Mouse (Mus musculus) left cerebral cortex, adult 9 months (tissue): Measurements from ENCODE around the gene Ranbp10.
"Not testable (repeated sequence)": the region's sequence is repeated elsewhere in the genome, so short reads cannot be mapped to it uniquely, and the experiment has no call there.

Source experiments
- DNase-seq, 2 experiments: peaks; one replicate each; pipeline ENCODE4 v3.0.0; 2022; ENCODE audit warnings: low spot score in 2 of 2

Ranbp10 gene

DNA sequence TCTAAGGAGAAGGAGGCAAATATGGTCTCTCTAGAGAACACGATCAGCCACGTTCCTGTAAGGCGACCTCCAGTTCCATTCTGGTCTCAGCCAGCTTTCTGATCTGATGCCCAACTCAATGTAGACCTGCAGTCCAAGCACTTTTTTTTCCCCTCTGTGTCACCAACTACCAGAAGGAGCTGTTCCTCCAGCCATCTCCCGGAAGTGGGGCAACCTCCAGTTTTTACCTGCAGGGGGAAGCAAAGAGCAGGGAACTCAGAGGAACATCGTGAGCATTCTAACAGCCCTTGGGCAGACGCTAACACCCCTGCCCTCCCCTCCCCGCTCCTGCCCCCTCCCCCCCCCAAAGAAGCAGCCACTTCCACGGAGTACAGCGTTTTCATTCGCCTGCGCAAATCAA lies 8.2 kb upstream of the Ranbp10 start:
- peak in 1 of 2 experiments; percentile 73 for DNase-seq

DNA sequence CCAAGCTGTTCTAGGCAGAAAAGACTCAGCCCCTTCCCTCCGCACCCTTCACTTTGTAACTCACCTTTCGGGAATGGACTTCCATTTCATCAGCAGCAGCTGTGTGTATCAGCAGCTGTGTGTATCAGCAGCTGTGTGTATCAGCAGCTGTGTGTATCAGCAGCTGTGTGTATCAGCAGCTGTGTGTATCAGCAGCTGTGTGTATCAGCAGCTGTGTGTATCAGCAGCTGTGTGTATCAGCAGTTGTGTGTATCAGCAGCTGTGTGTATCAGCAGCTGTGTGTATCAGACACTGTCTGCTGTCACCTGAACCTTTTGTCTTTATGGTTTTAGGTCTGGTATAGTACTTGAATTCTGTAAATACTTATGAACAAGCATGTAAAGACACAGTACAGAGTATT lies 6.6 kb upstream of the Ranbp10 start:
- not testable (repeated sequence) for DNase-seq

GRCm38 (mm10) chr8:105826379-105826778 lies 771 bp downstream of the Ranbp10 start:
- DNase-seq, result no peak

GRCm38 (mm10) chr8:105825506-105825905 lies 1.6 kb downstream of the Ranbp10 start:
- no peak for DNase-seq

- no peak for DNase-seq
Measured at GRCm38 (mm10) chr8:105820925-105821324, 6.2 kb downstream of the Ranbp10 start.

GRCm38 (mm10) chr8:105819659-105820058 lies 7.5 kb downstream of the Ranbp10 start:
- DNase-seq, result no peak

DNA sequence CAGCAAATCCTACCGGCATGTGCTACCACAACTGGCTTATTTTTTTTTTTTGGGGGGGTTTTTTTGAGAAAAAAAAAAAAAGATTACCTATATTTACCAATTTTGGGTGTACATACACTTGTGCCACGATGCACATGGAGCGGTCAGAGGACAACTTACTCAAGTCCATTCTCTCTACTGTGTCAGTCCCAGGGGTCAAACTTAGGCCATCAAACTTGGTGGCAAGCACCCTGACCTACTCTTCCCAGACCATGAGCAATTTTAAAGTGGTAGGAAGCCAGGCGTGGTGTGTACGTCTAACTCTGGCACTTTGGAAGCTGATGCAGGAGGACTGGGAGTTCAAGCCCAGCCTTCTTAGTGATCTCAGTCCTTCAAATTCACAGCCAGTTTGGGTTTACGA lies 13.9 kb downstream of the Ranbp10 start:
- DNase-seq, result no peak

DNA sequence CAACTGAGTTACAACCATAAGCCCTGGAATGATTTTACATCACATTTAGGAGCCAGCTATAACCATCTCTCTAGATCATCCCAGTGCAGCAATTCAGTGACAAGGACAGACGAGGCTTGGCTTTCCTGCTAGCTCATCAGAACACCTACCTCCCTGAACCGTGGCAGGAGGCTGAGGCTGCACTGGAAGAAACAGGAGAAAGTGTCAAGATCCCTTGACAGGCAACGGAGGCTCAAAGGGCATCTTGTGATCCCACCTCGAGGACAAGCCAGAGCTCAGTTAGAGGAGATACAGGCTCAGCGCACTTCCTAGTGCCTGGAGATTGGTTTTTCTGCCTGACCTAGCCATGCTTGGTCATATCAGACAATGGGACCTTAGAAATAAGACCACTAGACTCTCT lies 14.6 kb downstream of the Ranbp10 start:
- no peak for DNase-seq

DNA sequence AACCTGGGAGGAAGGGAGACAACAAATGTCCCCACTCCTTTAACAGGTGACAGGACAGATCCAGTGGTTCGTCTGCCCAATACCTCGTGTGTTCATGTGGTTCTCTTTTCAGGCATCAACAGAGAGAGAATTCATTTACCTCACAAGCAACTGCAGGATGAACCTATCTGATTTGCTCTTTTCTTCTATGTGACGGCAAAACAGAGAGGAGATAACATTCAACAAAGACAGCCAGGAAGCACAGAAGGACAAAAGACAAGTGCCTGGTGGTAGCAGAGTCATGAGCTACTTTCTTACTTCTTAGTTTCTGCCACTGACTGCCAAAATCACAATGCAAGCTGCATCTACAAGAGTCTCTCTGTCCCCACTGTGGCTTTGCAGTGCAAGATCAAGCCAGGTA lies 15.6 kb downstream of the Ranbp10 start:
- DNase-seq, result no peak

GRCm38 (mm10) chr8:105811061-105811460 lies 16.1 kb downstream of the Ranbp10 start:
- DNase-seq, result no peak

GRCm38 (mm10) chr8:105810245-105810786 lies 16.8 kb downstream of the Ranbp10 start:
- no peak for DNase-seq

GRCm38 (mm10) chr8:105808480-105808879 lies 18.7 kb downstream of the Ranbp10 start:
- no peak for DNase-seq

DNA sequence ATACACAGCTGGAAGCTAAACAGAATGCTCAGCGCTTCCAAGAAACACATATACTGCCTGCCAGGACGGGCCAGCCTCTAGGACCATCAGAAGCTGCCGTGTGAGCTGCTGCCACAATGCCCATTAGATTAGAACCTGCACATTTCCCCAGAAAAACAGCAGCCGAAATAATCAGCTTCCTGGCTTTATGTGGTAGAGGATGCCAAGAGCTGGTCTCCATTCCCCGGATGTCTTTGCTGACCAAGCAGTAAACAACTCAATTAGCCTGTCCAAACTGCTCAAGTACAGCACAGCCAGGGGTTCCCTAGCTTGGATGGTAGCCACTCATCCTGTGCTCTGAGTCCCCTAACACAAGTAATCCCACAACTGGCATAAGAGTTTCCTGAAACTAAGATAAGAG lies 19.4 kb downstream of the Ranbp10 start:
- no peak for DNase-seq

- DNase-seq, result no peak
Measured at GRCm38 (mm10) chr8:105805964-105806363, 21.2 kb downstream of the Ranbp10 start.

DNA sequence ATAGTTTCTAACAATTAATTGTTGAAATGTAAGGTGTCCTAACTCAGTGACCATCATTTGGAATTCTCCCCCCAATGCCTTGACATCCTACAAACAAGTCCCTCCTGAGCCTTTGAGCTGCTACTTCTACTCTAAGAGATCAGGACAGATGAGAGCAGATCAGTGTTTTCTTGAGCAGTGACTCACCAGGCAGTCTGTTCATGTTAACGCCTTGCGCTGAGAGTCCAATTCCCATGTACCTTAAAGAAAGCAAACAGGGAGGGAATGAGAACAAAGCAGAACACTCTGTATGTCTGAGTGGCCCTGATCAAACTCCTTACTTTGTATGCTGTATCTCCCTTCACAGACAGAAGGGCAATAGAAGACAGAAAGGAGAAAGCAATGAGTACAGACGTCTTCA lies 21.8 kb downstream of the Ranbp10 start:
- no peak for DNase-seq

DNA sequence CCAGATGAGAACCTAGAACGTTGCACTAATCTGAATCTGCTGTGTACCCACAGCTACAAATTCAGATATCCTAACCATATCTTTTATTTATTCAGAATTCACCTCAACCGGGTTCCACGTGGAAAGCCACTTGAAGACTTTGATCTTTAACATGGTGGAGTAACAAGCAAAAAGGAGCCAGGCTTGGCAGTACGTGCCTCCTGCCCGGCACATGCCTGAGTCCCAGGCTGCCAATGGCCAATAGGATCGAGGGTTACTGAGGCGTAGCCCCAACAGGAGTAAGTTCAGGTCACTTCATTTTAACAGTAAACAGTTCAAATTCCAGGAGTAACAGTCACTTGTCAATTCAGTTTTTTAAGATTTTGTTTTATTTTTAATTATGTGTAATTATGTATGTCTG lies 22.4 kb downstream of the Ranbp10 start:
- DNase-seq, result no peak

DNA sequence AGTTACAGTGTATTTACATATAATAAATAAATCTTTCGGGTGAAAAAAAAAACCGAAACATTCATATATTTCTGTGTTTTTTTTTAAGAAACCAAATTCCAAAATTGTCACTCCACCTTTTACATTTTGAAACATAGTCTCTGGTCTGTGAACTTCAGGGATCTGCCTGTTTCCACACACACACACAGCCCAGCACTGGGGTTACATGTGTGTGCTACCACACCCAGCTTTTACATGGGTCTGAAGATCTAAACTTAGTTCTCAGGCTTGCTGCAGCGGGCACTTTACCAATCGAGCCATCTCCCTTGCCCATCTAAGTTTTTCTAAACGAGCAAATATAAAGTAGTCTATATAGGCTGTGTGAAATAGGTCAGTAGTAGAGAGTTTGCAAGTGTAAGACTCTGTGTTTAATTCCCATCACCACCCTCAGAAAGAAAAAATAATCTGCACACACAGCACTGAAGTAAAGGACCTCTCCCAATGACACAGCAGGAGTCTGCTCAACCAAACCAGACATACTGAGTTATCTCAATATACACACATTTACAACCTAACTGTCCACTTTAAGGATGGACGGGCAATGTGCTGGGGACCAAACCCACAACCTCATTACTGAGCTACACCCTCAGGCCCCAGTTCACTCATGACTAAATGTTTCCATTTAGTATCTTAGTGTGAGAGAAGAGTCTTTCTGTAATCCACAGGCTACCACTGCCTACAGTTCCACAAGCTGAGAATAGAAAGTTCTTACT lies 25.8 kb downstream of the Ranbp10 start:
- no peak for DNase-seq

- DNase-seq, result peak in 1 of 2 experiments; percentile 15
Measured at GRCm38 (mm10) chr8:105799091-105799812, 27.9 kb downstream of the Ranbp10 start.

GRCm38 (mm10) chr8:105798408-105798807 lies 28.7 kb downstream of the Ranbp10 start:
- no peak for DNase-seq

- DNase-seq, result no peak
Measured at GRCm38 (mm10) chr8:105795785-105796184, 31.4 kb downstream of the Ranbp10 start.

- no peak for DNase-seq
Measured at GRCm38 (mm10) chr8:105794009-105794598, 33.0 kb downstream of the Ranbp10 start.

GRCm38 (mm10) chr8:105793331-105793730 lies 33.8 kb downstream of the Ranbp10 start:
- DNase-seq, result no peak

GRCm38 (mm10) chr8:105789626-105790025 lies 37.5 kb downstream of the Ranbp10 start:
- DNase-seq, result no peak
